Mouse (Mus musculus): Measurements from ENCODE around the gene Arfgef2.

Gene Arfgef2

DNA sequence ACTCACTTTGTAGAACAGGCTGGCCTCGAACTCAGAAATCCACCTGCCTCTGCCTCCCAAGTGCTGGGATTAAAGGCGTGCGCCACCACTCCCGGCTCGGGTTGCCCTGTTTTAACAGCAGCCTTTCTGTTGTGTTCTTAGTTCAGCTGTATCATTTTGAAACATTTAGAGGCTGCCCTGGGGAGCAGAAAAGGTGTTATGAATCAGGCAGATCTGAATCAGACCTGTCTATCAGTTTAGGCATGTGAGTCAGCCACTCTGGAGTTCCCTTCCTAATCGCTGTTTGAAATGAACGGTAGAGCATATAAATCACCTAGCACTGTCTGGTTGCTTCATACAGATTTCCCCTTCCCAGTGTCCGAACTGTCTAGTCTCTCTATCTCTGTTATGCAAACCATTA is 105.1 kb downstream of the Arfgef2 start:
- no peak for DNase-seq

DNA sequence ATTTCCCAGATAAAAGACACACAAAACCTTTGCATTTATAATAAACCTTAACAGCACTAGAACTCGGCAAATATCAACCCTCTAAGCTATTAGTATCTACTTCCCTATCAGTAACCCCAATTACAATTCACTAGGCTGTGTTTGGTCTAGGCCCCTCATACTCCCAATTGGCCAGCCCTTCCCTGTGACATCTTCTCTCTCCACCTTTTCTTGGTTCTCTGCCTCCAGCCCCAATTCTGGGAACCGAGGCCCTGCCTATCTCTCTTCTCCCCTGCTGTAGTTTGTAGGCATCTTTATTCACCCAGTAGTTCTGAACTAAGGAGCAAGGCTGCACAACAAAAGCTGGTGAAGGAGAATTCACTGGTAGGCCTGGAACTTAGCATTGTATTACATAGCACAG is 118.6 kb downstream of the Arfgef2 start:
- no peak for DNase-seq

DNA sequence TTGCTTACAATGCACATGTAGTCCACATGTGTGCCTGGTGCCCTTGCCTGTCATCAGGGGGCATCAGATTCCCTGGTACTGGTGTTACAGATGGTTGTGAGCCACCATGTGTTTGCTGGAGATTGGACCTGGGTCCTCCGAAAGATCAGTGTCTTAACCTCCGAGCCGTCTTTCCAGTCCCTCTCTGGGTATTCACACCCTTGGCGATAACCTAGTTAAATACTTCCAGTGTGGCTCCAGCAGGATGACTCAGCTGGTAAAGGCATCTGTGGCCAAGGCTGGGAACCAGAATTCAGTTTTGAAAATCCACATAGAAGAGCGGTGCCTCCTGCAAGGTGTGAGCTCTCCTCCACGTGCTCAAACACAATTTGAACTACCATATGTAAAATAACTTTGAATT is 128.6 kb downstream of the Arfgef2 start:
- DNase-seq = no peak

DNA sequence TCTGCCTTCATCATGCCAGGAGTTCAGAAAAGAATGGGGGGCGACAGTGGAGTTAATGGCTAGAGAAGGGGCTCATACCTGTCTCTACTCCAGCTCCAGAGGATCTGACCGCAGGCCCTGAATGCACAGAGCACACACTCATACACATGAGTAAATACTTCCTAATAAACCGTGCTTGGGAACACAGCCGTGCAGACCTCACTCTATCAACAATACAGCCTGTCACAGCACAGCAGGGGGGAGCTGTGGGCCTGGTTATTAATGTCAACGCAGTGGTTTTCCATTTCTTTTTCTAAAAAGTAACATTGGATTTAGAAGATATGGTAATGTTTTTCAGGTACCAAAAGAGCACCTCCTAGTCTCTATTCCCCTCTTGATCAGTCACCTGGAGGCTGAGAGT is 129.0 kb downstream of the Arfgef2 start:
- DNase-seq = no peak

DNA sequence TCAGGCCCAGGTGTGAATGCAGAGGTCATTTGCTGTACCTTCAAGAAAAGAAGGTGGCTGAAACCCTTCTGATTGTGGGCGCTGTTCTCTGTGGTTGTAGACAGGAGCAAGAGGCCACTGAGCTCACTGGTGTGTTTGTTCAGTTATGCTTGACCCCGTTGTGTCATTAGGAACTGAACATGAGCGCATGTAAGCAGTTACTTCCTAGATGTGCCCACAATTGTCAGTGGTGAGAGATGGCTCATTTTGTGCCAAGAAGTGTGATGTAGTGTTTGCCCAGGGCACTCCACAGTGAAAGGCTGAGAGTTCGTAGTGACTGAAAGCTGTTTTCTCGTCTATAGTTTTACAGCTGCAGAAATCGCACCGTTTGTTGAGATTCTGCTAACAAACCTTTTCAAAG is 130.2 kb downstream of the Arfgef2 start:
- no peak for DNase-seq

DNA sequence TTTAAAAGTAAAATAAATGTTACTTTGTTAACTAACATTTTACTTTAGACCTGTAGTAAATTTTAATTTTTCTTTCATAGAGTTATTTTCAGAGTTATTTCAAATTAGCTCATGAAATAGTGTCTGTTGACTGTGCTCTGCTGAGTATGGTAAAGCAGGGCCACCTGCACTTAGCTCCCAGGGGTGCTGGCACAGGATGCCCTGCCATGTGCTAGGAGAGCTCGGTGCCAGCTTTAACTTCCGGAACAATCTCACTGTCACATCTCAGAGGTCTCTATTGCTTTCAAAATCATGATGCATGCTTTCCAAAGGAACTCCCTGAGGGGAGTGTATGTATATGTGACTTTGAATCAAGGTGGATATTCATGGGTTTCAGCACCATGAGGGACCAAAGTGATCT is 130.8 kb downstream of the Arfgef2 start:
- no peak for DNase-seq

DNA sequence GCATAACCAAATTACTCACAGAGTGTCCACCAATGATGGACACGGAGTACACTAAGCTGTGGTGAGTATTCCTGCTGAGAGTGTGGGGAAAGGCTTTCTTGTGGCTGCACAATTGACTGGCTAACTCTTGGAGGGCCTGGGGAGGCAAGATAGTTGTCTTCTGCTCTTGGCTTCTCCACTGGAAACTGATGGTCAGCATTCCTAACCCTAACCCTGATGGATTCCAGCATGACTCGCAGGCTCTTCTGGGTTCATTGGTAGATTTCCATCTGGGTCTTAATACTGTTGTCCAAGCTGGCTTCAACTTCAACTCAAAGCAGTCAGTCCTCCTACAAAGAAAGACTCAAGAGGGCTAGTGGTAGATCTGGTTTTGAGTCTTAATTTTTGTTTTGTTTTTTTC is 137.8 kb downstream of the Arfgef2 start:
- no peak for DNase-seq

DNA sequence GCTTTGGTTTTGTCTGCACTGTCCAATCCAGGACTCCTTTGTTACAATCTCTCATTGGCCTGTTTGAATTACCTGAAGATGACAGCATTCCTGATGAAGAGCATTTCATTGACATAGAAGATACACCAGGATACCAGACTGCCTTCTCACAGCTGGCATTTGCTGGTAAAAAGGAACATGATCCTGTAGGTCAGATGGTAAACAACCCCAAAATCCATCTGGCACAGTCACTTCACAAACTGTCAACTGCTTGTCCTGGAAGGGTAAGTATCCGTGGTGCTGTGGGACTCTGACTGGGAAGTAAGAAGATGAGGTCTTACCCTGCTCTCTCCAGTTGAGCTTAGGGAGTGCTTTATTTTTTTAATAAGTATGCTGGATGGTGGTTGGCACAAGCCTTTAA is 139.0 kb downstream of the Arfgef2 start:
- no peak for DNase-seq

DNA sequence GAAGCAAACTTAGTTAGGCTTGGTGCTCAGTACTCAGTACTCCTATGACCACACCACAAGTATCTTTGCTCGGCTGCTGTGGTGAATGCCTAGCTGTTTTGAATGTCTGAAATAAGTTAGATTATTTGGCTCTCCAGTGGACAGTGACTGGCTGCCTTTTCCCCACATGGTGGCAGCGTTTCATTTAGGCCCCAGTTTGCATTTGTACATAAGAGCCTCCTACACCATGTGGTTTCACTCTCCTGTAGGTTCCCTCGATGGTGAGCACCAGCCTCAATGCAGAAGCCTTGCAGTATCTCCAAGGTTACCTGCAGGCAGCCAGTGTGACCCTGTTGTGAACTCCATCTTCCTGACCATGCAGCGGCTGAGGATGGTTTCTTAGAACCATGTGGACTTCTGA is 140.1 kb downstream of the Arfgef2 start:
- DNase-seq = no peak
